Mouse (Mus musculus) kidney, embryonic 14.5 days (tissue): Measurements from ENCODE around the gene Espn. TPM values are rescaled to one million over a fixed set of nuclear protein-coding genes. Genes with fewer than 3 reads are reported as not detected.
A peak's percentile ranks its signal among the peaks of the same experiment; 100 is the strongest.

Experiments used
- ATAC-seq: fragments of 200-750 bp; cut with Nextera tagmentation; 2 replicates; pipeline ENCODE4 v1.8.0; 2017; ENCODE audit warnings: moderate number of reproducible peaks, mild to moderate bottlenecking, moderate TSS enrichment, moderate library complexity; ENCODE audit not compliant: low FRiP score, low TSS enrichment
- H3K27ac ChIP-seq: fragments of 300-500 bp; sonication (generic); 2 replicates; pipeline ENCODE4 v1.5.1; 2014; ENCODE audit warnings: low read depth, mild to moderate bottlenecking, low read length, moderate library complexity, mixed read lengths
- H3K27me3 ChIP-seq: fragments of 300-500 bp; sonication (generic); 2 replicates; pipeline ENCODE4 v1.6.1; 2014; ENCODE audit warnings: mild to moderate bottlenecking, low read length; ENCODE audit not compliant: control insufficient read depth, insufficient read depth
- H3K36me3 ChIP-seq: fragments of 300-500 bp; sonication (generic); 2 replicates; pipeline ENCODE4 v1.6.1; 2014; ENCODE audit warnings: low read length, mixed read lengths; ENCODE audit not compliant: control insufficient read depth, insufficient read depth
- H3K4me1 ChIP-seq: fragments of 300-500 bp; sonication (generic); 2 replicates; pipeline ENCODE4 v1.6.1; 2014; ENCODE audit warnings: low read length, mixed read lengths; ENCODE audit not compliant: control insufficient read depth, insufficient read depth
- H3K4me2 ChIP-seq: fragments of 300-500 bp; sonication (generic); replicated peaks from 2 replicates; pipeline ENCODE4 v1.6.1; 2014; ENCODE audit warnings: low read depth, mild to moderate bottlenecking, low read length
- H3K4me3 ChIP-seq: fragments of 300-500 bp; sonication (generic); 2 replicates; pipeline ENCODE4 v1.5.1; 2014; ENCODE audit warnings: mild to moderate bottlenecking, low read length
- H3K9ac ChIP-seq: fragments of 300-500 bp; sonication (generic); 2 replicates; pipeline ENCODE4 v1.6.1; 2014; ENCODE audit warnings: low read depth, mild to moderate bottlenecking, low read length, moderate library complexity
- H3K9me3 ChIP-seq: fragments of 300-500 bp; sonication (generic); 2 replicates; pipeline ENCODE4 v1.6.1; 2016; ENCODE audit warnings: low read length; ENCODE audit not compliant: control insufficient read depth
- WGBS: fragments of 180-500 bp; shearing (Covaris S2); extraction: QIAGEN DNeasy Blood & Tissue Kit; methylation state at CpG from one replicate; pipeline ENCODE4 v1.1.7; 2014; 5-methylcytosine and 5-hydroxymethylcytosine counted together
- polyA plus RNA-seq: library from polyadenylated mRNA; unstranded; fragments of >200 nt; fragmentation: Nextera tagmentation; extraction: Ambion mirVana; gene quantifications from 2 replicates; pipeline ENCODE4 v1.2.1, GENCODE M21; 2014

The Espn gene
- polyA plus RNA-seq, 1 experiment from 2014 or later = 36.1 TPM

DNA sequence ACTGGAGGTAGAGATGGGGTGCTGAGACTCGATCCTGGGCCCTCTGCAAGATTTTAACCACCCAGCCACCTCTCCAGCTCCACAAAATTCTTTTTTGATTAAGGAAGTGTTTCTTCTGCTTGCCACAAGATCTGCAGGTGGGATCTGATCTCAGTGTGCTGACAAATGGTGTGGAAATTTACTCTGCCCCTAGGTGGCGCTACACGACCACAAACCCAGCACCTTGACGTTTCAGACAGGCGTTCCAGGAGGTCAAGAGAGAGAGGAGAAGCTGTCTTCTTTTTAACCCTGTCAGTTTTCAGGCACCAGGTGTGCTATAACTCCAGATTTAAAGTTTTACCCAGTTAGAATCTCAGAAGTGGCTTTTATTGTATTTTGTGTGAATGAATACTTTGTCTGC is 20.9 kb upstream of the Espn start:
- ATAC-seq = no peak
- Histone ChIP-seq H3K36me3 (no peaks in the 10 kb centered on the region), H3K9me3 (0 out of 2 replicates have a peak, but pooled peaks cover 2% of the 10 kb centered on the region), H3K4me3 (no peak overlapping the region), H3K9ac (no peak overlapping the region), H3K4me2 (no peak overlapping the region), H3K27me3 (0 out of 2 replicates have a peak, but pooled peaks cover 3% of the 10 kb centered on the region), H3K4me1 (no peaks in the 10 kb centered on the region; the same call in 1 of the 2 replicates), H3K27ac (no peak overlapping the region)
- 1% methylated on average over 5 of the region's 5 CpGs for WGBS

DNA sequence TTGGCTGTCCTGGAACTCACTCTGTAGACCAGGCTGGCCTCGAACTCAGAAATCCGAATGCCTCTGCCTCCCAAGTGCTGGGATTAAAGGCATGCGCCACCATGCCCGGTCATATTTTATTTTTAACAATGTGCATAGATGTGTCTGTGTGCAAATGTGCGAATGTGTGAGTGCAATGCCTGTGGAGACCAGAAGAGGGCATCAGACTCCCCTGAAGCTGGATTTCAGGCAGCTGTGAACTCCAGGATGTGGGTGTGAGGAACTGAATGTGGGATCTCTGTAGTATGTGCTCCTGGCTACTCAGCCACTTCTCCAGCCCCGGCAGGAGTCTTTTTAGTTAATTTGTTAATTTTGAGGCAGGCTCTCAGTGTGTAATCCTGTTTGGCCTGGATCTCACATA is 19.4 kb upstream of the Espn start:
- no peak overlapping the region for H3K4me2 ChIP-seq
- H3K27me3 ChIP-seq = 0 out of 2 replicates have a peak, but pooled peaks cover 3% of the 10 kb centered on the region
- ATAC-seq = no peak
- no peak overlapping the region for H3K4me3 ChIP-seq
- H3K36me3 ChIP-seq = no peaks in the 10 kb centered on the region
- no peak overlapping the region for H3K9ac ChIP-seq
- H3K4me1 ChIP-seq = no peaks in the 10 kb centered on the region
- WGBS = 89% methylated on average over 6 of the region's 6 CpGs
- no peak overlapping the region for H3K27ac ChIP-seq
- 0 out of 2 replicates have a peak, but pooled peaks cover 2% of the 10 kb centered on the region for H3K9me3 ChIP-seq

- Histone ChIP-seq H3K9me3 (0 out of 2 replicates have a peak, but pooled peaks cover 2% of the 10 kb centered on the region), H3K27ac (no peak overlapping the region), H3K4me1 (no peaks in the 10 kb centered on the region), H3K4me3 (no peak overlapping the region), H3K4me2 (no peak overlapping the region), H3K9ac (no peak overlapping the region), H3K27me3 (0 out of 2 replicates have a peak, but pooled peaks cover 3% of the 10 kb centered on the region), H3K36me3 (no peaks in the 10 kb centered on the region)
- ATAC-seq = no peak
- 86% methylated on average over 10 of the region's 10 CpGs for WGBS
Observed at GRCm38 (mm10) chr4:152170286-152170685, 18.1 kb upstream of the Espn start.

DNA sequence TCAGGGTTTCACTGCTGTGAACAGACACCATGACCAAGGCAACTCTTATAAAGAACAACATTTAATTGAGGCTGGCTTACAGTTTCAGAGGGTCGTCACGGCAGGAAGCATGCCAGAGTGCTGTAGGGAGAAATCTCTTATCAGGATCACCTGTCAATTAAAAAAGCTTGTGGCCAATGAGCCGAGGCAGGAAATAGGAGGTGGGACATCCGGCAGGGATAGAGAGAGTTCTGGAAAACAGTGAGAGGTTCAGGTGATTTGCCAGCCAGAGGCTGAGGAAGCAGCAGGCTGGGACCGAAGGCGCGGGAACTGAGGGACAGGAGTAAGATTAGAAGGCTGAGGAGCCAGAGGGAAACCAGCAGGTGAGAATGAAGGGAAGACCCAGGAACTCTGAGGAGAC is 16.9 kb upstream of the Espn start:
- Histone ChIP-seq H3K27ac (no peak overlapping the region), H3K4me1 (no peaks in the 10 kb centered on the region), H3K27me3 (0 out of 2 replicates have a peak, but pooled peaks cover 3% of the 10 kb centered on the region), H3K4me2 (no peak overlapping the region), H3K9me3 (0 out of 2 replicates have a peak, but pooled peaks cover 2% of the 10 kb centered on the region), H3K9ac (no peak overlapping the region), H3K36me3 (no peaks in the 10 kb centered on the region), H3K4me3 (no peak overlapping the region)
- WGBS = 71% methylated on average over 7 of the region's 7 CpGs
- no peak for ATAC-seq

DNA sequence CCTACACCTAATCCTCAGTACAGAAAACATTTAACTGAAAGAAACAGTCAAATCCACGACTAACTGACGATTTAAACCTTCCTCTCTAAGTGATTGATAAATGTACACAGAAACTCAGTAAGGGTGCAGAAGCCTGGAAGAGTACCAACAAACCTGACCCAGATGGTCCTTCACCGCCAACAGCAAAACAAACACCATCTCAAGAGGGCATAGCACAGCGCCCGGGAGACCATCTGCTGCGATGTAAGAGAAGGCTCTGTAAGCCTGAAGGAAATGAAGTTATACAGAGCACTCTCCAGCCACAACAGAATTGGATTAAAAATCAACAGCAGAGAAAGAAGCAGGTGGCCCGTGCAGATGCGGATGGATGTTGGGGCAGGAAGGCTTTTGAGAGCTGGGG is 15.9 kb upstream of the Espn start:
- Histone ChIP-seq H3K27ac (no peak overlapping the region), H3K4me2 (no peak overlapping the region), H3K4me3 (no peak overlapping the region), H3K27me3 (0 out of 2 replicates have a peak, but pooled peaks cover 3% of the 10 kb centered on the region), H3K9ac (no peak overlapping the region), H3K9me3 (0 out of 2 replicates have a peak, but pooled peaks cover 2% of the 10 kb centered on the region), H3K36me3 (no peaks in the 10 kb centered on the region), H3K4me1 (no peaks in the 10 kb centered on the region)
- WGBS = 70% methylated on average over 8 of the region's 8 CpGs
- no peak for ATAC-seq

- Histone ChIP-seq H3K9ac (no peak overlapping the region), H3K9me3 (no peaks in the 10 kb centered on the region), H3K4me2 (no peak overlapping the region), H3K27ac (no peak overlapping the region), H3K4me1 (no peaks in the 10 kb centered on the region), H3K27me3 (peaks cover 21% of the 10 kb centered on the region), H3K4me3 (no peak overlapping the region), H3K36me3 (no peaks in the 10 kb centered on the region)
- peak; percentile 44 for ATAC-seq
- WGBS = 21% methylated on average over 22 of the region's 22 CpGs
Observed at GRCm38 (mm10) chr4:152165036-152165931, 13.1 kb upstream of the Espn start.

DNA sequence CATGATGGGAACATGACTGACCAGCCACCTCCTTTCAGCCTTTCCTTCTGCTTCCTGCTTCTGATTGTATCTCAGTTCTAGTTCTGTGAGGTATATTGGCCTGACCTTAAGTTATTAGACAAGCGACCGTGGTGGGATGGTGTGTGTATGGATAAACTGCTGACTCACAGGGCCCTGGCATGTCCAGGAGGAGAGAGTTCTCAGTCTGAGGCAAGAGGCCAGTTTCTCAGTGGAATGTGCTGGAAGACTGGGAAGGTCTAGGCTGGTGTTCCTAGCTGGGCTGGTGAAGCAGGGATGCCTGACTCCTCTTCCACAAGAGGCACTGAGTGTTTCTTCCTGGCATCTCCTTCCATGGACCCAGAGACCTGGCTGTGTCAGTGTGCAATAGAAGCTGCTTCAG is 10.6 kb upstream of the Espn start:
- no peaks in the 10 kb centered on the region for H3K36me3 ChIP-seq
- no peak overlapping the region for H3K4me2 ChIP-seq
- H3K27ac ChIP-seq = no peak overlapping the region
- no peaks in the 10 kb centered on the region for H3K9me3 ChIP-seq
- no peak for ATAC-seq
- no peak overlapping the region for H3K9ac ChIP-seq
- H3K27me3 ChIP-seq = peaks cover 44% of the 10 kb centered on the region
- H3K4me1 ChIP-seq = peaks cover 10% of the 10 kb centered on the region; the same call in 1 of the 2 replicates
- 70% methylated on average over 2 of the region's 2 CpGs for WGBS
- no peak overlapping the region for H3K4me3 ChIP-seq

- WGBS = 63% methylated on average over 6 of the region's 6 CpGs
- H3K27me3 ChIP-seq = peaks cover 55% of the 10 kb centered on the region
Observed at GRCm38 (mm10) chr4:152161601-152162000, 9.4 kb upstream of the Espn start.

GRCm38 (mm10) chr4:152160748-152161147 is 8.6 kb upstream of the Espn start:
- H3K4me1 ChIP-seq = peaks cover 10% of the 10 kb centered on the region; the same call in 1 of the 2 replicates
- no peak overlapping the region for H3K9ac ChIP-seq
- no peak overlapping the region for H3K27ac ChIP-seq
- no peaks in the 10 kb centered on the region for H3K36me3 ChIP-seq
- H3K27me3 ChIP-seq = peaks cover 55% of the 10 kb centered on the region
- WGBS = 42% methylated on average over 4 of the region's 4 CpGs
- no peak overlapping the region for H3K4me2 ChIP-seq
- no peak overlapping the region for H3K4me3 ChIP-seq
- H3K9me3 ChIP-seq = no peaks in the 10 kb centered on the region
- no peak for ATAC-seq

More at GRCm38 (mm10) chr4:152161601-152162000, 9.4 kb upstream of the Espn start:
- ATAC-seq = no peak
- H3K9ac ChIP-seq = no peak overlapping the region
- peaks cover 10% of the 10 kb centered on the region; the same call in 1 of the 2 replicates for H3K4me1 ChIP-seq
- H3K4me3 ChIP-seq = no peak overlapping the region
- no peaks in the 10 kb centered on the region for H3K36me3 ChIP-seq
- H3K4me2 ChIP-seq = no peak overlapping the region
- H3K9me3 ChIP-seq = no peaks in the 10 kb centered on the region
- no peak overlapping the region for H3K27ac ChIP-seq
